Mouse (Mus musculus): ENCODE measurements around the gene Sorbs1. TPM values are rescaled to one million over a fixed set of nuclear protein-coding genes. Genes with fewer than 3 reads are reported as not detected.

Sorbs1 gene
- total RNA-seq, 2 experiments from 2014 or later: 93.0 to 278 TPM

- no peak for DNase-seq (ENCODE audit: low spot score in 2 of 2)
Observed at GRCm38 (mm10) chr19:40481115-40481514, 32.5 kb downstream of the Sorbs1 start.

GRCm38 (mm10) chr19:40478161-40478575 lies 35.4 kb downstream of the Sorbs1 start:
- peak in 1 of 2 experiments; percentile 26 for DNase-seq (ENCODE audit: low spot score in 2 of 2)

- peak in 1 of 2 experiments; percentile 13 for DNase-seq (ENCODE audit: low spot score in 2 of 2)
Observed at GRCm38 (mm10) chr19:40477445-40477941, 36.1 kb downstream of the Sorbs1 start.

- DNase-seq (ENCODE audit: low spot score in 2 of 2): no peak
Observed at GRCm38 (mm10) chr19:40476491-40476890, 37.1 kb downstream of the Sorbs1 start.

- no peak for DNase-seq (ENCODE audit: low spot score in 2 of 2)
Observed at GRCm38 (mm10) chr19:40471526-40472245, 41.9 kb downstream of the Sorbs1 start.

- no peak for DNase-seq (ENCODE audit: low spot score in 2 of 2)
Observed at GRCm38 (mm10) chr19:40469792-40470191, 43.8 kb downstream of the Sorbs1 start.

- DNase-seq (ENCODE audit: low spot score in 2 of 2): no peak
Observed at GRCm38 (mm10) chr19:40468308-40468707, 45.3 kb downstream of the Sorbs1 start.

GRCm38 (mm10) chr19:40467810-40468209 lies 45.8 kb downstream of the Sorbs1 start:
- DNase-seq (ENCODE audit: low spot score in 2 of 2): peak in 1 of 2 experiments; percentile 8

- no peak for DNase-seq (ENCODE audit: low spot score in 2 of 2)
Observed at GRCm38 (mm10) chr19:40465339-40465738, 48.2 kb downstream of the Sorbs1 start.

GRCm38 (mm10) chr19:40464408-40464807 lies 49.2 kb downstream of the Sorbs1 start:
- DNase-seq (ENCODE audit: low spot score in 2 of 2): no peak

GRCm38 (mm10) chr19:40462892-40463291 lies 50.7 kb downstream of the Sorbs1 start:
- no peak for DNase-seq (ENCODE audit: low spot score in 2 of 2)

- no peak for DNase-seq (ENCODE audit: low spot score in 2 of 2)
Observed at GRCm38 (mm10) chr19:40462481-40462880, 51.1 kb downstream of the Sorbs1 start.

GRCm38 (mm10) chr19:40461662-40462061 lies 51.9 kb downstream of the Sorbs1 start:
- no peak for DNase-seq (ENCODE audit: low spot score in 2 of 2)

GRCm38 (mm10) chr19:40460854-40461490 lies 52.6 kb downstream of the Sorbs1 start:
- no peak for DNase-seq (ENCODE audit: low spot score in 2 of 2)

GRCm38 (mm10) chr19:40459338-40459737 lies 54.2 kb downstream of the Sorbs1 start:
- DNase-seq (ENCODE audit: low spot score in 2 of 2): no peak

- no peak for DNase-seq (ENCODE audit: low spot score in 2 of 2)
Observed at GRCm38 (mm10) chr19:40458806-40459205, 54.8 kb downstream of the Sorbs1 start.

GRCm38 (mm10) chr19:40455248-40455647 lies 58.3 kb downstream of the Sorbs1 start:
- DNase-seq (ENCODE audit: low spot score in 2 of 2): no peak

- no peak for DNase-seq (ENCODE audit: low spot score in 2 of 2)
Observed at GRCm38 (mm10) chr19:40454096-40454495, 59.5 kb downstream of the Sorbs1 start.

- no peak for DNase-seq (ENCODE audit: low spot score in 2 of 2)
Observed at GRCm38 (mm10) chr19:40452201-40452600, 61.4 kb downstream of the Sorbs1 start.

GRCm38 (mm10) chr19:40451307-40451706 lies 62.3 kb downstream of the Sorbs1 start:
- DNase-seq (ENCODE audit: low spot score in 2 of 2): no peak

- DNase-seq (ENCODE audit: low spot score in 2 of 2): no peak
Observed at GRCm38 (mm10) chr19:40446525-40446924, 67.1 kb downstream of the Sorbs1 start.

- DNase-seq (ENCODE audit: low spot score in 2 of 2): no peak
Observed at GRCm38 (mm10) chr19:40442377-40442776, 71.2 kb downstream of the Sorbs1 start.

Measured in adrenal gland, adult 18-20 months (tissue).